9 mouse cellular contexts compared by ENCODE assay signal in genomic region chr11:79192176-79192575, GRCm38 (mm10). TPM values are rescaled to one million over a fixed set of nuclear protein-coding genes. Genes with fewer than 3 reads are reported as not detected.
A peak's percentile ranks its signal among the peaks of the same experiment; 100 is the strongest.
DNase-seq lines count a peak whose midpoint lies in the region; ATAC-seq lines count a peak whose summit lies in the region.
"Had no signal": no experiment of that assay in that cellular context is flagged by ENCODE, and none has a peak within 500 bp of the region (broad histone marks: within the 10 kb centered on the region; RNA-seq: fewer than 3 reads in every experiment).

No protein-coding gene starts in this region.

- no peaks in the 10 kb centered on the region for H3K27me3 ChIP-seq in heart, embryonic 12.5 days (replicated peaks)
- no peaks in the 10 kb centered on the region for H3K27me3 ChIP-seq in hindbrain, embryonic 12.5 days
- H3K27me3 ChIP-seq: limb, embryonic 12.5 days had no signal

- no peaks in the 10 kb centered on the region for H3K9me3 ChIP-seq in heart, embryonic 12.5 days (replicated peaks)
- no peaks in the 10 kb centered on the region for H3K9me3 ChIP-seq in hindbrain, embryonic 12.5 days (replicated peaks)
- H3K9me3 ChIP-seq: limb, embryonic 12.5 days had no signal

- DNase-seq in heart, adult 11 months = peak; percentile 74
- DNase-seq in urinary bladder, postnatal 25 days (ENCODE audit: low spot score) = peak; percentile 21
- no peak for DNase-seq in urinary bladder, postnatal 10 days (ENCODE audit: low spot score)
- peak; percentile 25 for DNase-seq in lung, postnatal 10 days
- peak; percentile 82 for DNase-seq in thymus, postnatal 4 days
- no peak for DNase-seq in ovary, adult 18-20 months (ENCODE audit: low spot score)

- H3K4me2 ChIP-seq in heart, embryonic 12.5 days = no peak overlapping the region
- no peak overlapping the region for H3K4me2 ChIP-seq in hindbrain, embryonic 12.5 days (replicated peaks)
- H3K4me2 ChIP-seq: limb, embryonic 12.5 days had no signal

- no peaks in the 10 kb centered on the region for H3K36me3 ChIP-seq in heart, embryonic 12.5 days
- H3K36me3 ChIP-seq in hindbrain, embryonic 12.5 days = no peaks in the 10 kb centered on the region
- H3K36me3 ChIP-seq: limb, embryonic 12.5 days had no signal

- WGBS in heart, embryonic 12.5 days = 72% methylated on average over 1 of the region's 1 CpGs
- 97% methylated on average over 1 of the region's 1 CpGs for WGBS in hindbrain, embryonic 12.5 days

- no peak for ATAC-seq in heart, embryonic 12.5 days (ENCODE audit: insufficient number of reproducible peaks, low FRiP score)
- no peak for ATAC-seq in hindbrain, embryonic 12.5 days (ENCODE audit: low FRiP score)

- no peak overlapping the region for H3K27ac ChIP-seq in heart, embryonic 12.5 days (ENCODE audit: poor library complexity, severe bottlenecking)
- no peak overlapping the region for H3K27ac ChIP-seq in hindbrain, embryonic 12.5 days
- H3K27ac ChIP-seq: limb, embryonic 12.5 days had no signal

- no peak overlapping the region for H3K4me3 ChIP-seq in heart, embryonic 12.5 days
- no peak overlapping the region for H3K4me3 ChIP-seq in hindbrain, embryonic 12.5 days
- H3K4me3 ChIP-seq: limb, embryonic 12.5 days had no signal

- peaks cover 43% of the 10 kb centered on the region for H3K4me1 ChIP-seq in heart, embryonic 12.5 days (replicated peaks)
- peaks cover 7% of the 10 kb centered on the region; the same call in 1 of the 2 replicates for H3K4me1 ChIP-seq in hindbrain, embryonic 12.5 days

- H3K9ac ChIP-seq in heart, embryonic 12.5 days = no peak overlapping the region
- H3K9ac ChIP-seq in hindbrain, embryonic 12.5 days = no peak overlapping the region
- H3K9ac ChIP-seq: limb, embryonic 12.5 days had no signal

RNA-seq across cellular contexts. Expression of gene Ksr1, which starts 46.0 kb away (rescaled TPM):
- 3.3 and 3.5 TPM in 2 replicates for polyA plus RNA-seq in heart, embryonic 12.5 days (2016; fragmentation: Nextera tagmentation; extraction: Ambion mirVana)
- 3.4 and 3.5 TPM in 2 replicates for polyA plus RNA-seq in hindbrain, embryonic 12.5 days (2016; fragmentation: Nextera tagmentation; extraction: Ambion mirVana)

Comparison
In these comparisons a context has a peak if more than half of its experiments do, and no peak if none do; other contexts are left out.
1. DNase-seq: peak in heart, adult 11 months (single experiment), urinary bladder, postnatal 25 days (single experiment), lung, postnatal 10 days (single experiment) and thymus, postnatal 4 days (single experiment); none in urinary bladder, postnatal 10 days (single experiment) and ovary, adult 18-20 months (single experiment).